Mouse (Mus musculus): ENCODE measurements around the gene Gm26602.
A peak's percentile ranks its signal among the peaks of the same experiment; 100 is the strongest.

Gene Gm26602

GRCm38 (mm10) chr10:79931797-79932196 is 21.1 kb downstream of the Gm26602 start:
- DNase-seq (ENCODE audit: extremely low spot score, low spot score): no peak

- peak; percentile 81 for DNase-seq (ENCODE audit: extremely low spot score, low spot score)
These were observed 22.1 kb downstream of the Gm26602 start for GRCm38 (mm10) chr10:79932736-79933135.

- no peak for DNase-seq (ENCODE audit: extremely low spot score, low spot score)
These were observed 22.6 kb downstream of the Gm26602 start for GRCm38 (mm10) chr10:79933145-79933679.

- DNase-seq (ENCODE audit: extremely low spot score, low spot score): no peak
These were observed 23.2 kb downstream of the Gm26602 start for GRCm38 (mm10) chr10:79933861-79934260.

- no peak for DNase-seq (ENCODE audit: extremely low spot score, low spot score)
These were observed 23.6 kb downstream of the Gm26602 start for GRCm38 (mm10) chr10:79934272-79934721.

GRCm38 (mm10) chr10:79934794-79935569 is 24.3 kb downstream of the Gm26602 start:
- no peak for DNase-seq (ENCODE audit: extremely low spot score, low spot score)

GRCm38 (mm10) chr10:79936284-79936910 is 25.7 kb downstream of the Gm26602 start:
- DNase-seq (ENCODE audit: extremely low spot score, low spot score): no peak

GRCm38 (mm10) chr10:79936911-79937441 is 26.3 kb downstream of the Gm26602 start:
- DNase-seq (ENCODE audit: extremely low spot score, low spot score): no peak

GRCm38 (mm10) chr10:79937775-79938526 is 27.3 kb downstream of the Gm26602 start:
- no peak for DNase-seq (ENCODE audit: extremely low spot score, low spot score)

- no peak for DNase-seq (ENCODE audit: extremely low spot score, low spot score)
These were observed 30.1 kb downstream of the Gm26602 start for GRCm38 (mm10) chr10:79940749-79941148.

GRCm38 (mm10) chr10:79942988-79943387 is 32.3 kb downstream of the Gm26602 start:
- DNase-seq (ENCODE audit: extremely low spot score, low spot score): no peak

GRCm38 (mm10) chr10:79943471-79943901 is 32.8 kb downstream of the Gm26602 start:
- no peak for DNase-seq (ENCODE audit: extremely low spot score, low spot score)

GRCm38 (mm10) chr10:79945507-79946234 is 35.0 kb downstream of the Gm26602 start:
- DNase-seq (ENCODE audit: extremely low spot score, low spot score): peak; percentile 60

GRCm38 (mm10) chr10:79946752-79947322 is 36.2 kb downstream of the Gm26602 start:
- DNase-seq (ENCODE audit: extremely low spot score, low spot score): no peak

- no peak for DNase-seq (ENCODE audit: extremely low spot score, low spot score)
These were observed 36.8 kb downstream of the Gm26602 start for GRCm38 (mm10) chr10:79947502-79947901.

GRCm38 (mm10) chr10:79949873-79950272 is 39.2 kb downstream of the Gm26602 start:
- no peak for DNase-seq (ENCODE audit: extremely low spot score, low spot score)

GRCm38 (mm10) chr10:79950661-79951060 is 40.0 kb downstream of the Gm26602 start:
- DNase-seq (ENCODE audit: extremely low spot score, low spot score): no peak

- no peak for DNase-seq (ENCODE audit: extremely low spot score, low spot score)
These were observed 43.3 kb downstream of the Gm26602 start for GRCm38 (mm10) chr10:79953946-79954345.

- DNase-seq (ENCODE audit: extremely low spot score, low spot score): no peak
These were observed 45.0 kb downstream of the Gm26602 start for GRCm38 (mm10) chr10:79955691-79956090.

GRCm38 (mm10) chr10:79956643-79957154 is 46.0 kb downstream of the Gm26602 start:
- no peak for DNase-seq (ENCODE audit: extremely low spot score, low spot score)

All from neural tube, embryonic 10.5 days (tissue).